Mouse (Mus musculus) retina, embryonic 14.5 days (tissue): ENCODE data around the gene Ercc8.

Source experiments
- DNase-seq: peaks from one replicate; pipeline ENCODE4 v3.0.0-alpha.2; 2015; ENCODE audit warnings: low spot score

Ercc8 gene

GRCm38 (mm10) chr13:108158465-108159240 lies at the start of gene Ercc8, which contains the start of gene Ndufaf2:
Gene Ercc8, plus strand, starts transcription at chr13:108158731.
Gene Ndufaf2, minus strand, starts transcription at chr13:108158623.
- DNase-seq, result peak; percentile 97

GRCm38 (mm10) chr13:108110929-108111328 lies 47.6 kb upstream of the Ercc8 start:
- no peak for DNase-seq

- DNase-seq, result no peak
Measured at GRCm38 (mm10) chr13:108113536-108113935, 45.0 kb upstream of the Ercc8 start.

- no peak for DNase-seq
Measured at GRCm38 (mm10) chr13:108114257-108114656, 44.3 kb upstream of the Ercc8 start.

- no peak for DNase-seq
Measured at GRCm38 (mm10) chr13:108117654-108118053, 40.9 kb upstream of the Ercc8 start.

GRCm38 (mm10) chr13:108118188-108118587 lies 40.3 kb upstream of the Ercc8 start:
- DNase-seq, result no peak

- DNase-seq, result no peak
Measured at GRCm38 (mm10) chr13:108119411-108120310, 38.9 kb upstream of the Ercc8 start.

- DNase-seq, result no peak
Measured at GRCm38 (mm10) chr13:108123109-108123723, 35.3 kb upstream of the Ercc8 start.

GRCm38 (mm10) chr13:108124096-108124495 lies 34.4 kb upstream of the Ercc8 start:
- peak; percentile 59 for DNase-seq

GRCm38 (mm10) chr13:108126246-108126645 lies 32.3 kb upstream of the Ercc8 start:
- DNase-seq, result no peak

- DNase-seq, result peak; percentile 78
Measured at GRCm38 (mm10) chr13:108127130-108127529, 31.4 kb upstream of the Ercc8 start.

- DNase-seq, result no peak
Measured at GRCm38 (mm10) chr13:108127883-108128282, 30.6 kb upstream of the Ercc8 start.

- peak; percentile 49 for DNase-seq
Measured at GRCm38 (mm10) chr13:108129070-108129469, 29.5 kb upstream of the Ercc8 start.

GRCm38 (mm10) chr13:108130737-108131136 lies 27.8 kb upstream of the Ercc8 start:
- no peak for DNase-seq

GRCm38 (mm10) chr13:108132031-108132819 lies 26.3 kb upstream of the Ercc8 start:
- DNase-seq, result no peak

GRCm38 (mm10) chr13:108135617-108136016 lies 22.9 kb upstream of the Ercc8 start:
- DNase-seq, result no peak

- DNase-seq, result no peak
Measured at GRCm38 (mm10) chr13:108138403-108138977, 20.0 kb upstream of the Ercc8 start.

GRCm38 (mm10) chr13:108144086-108144485 lies 14.4 kb upstream of the Ercc8 start:
- DNase-seq, result no peak

GRCm38 (mm10) chr13:108151782-108152181 lies 6.7 kb upstream of the Ercc8 start:
- DNase-seq, result peak; percentile 67

GRCm38 (mm10) chr13:108152650-108153372 lies 5.7 kb upstream of the Ercc8 start:
- peak; percentile 91 for DNase-seq

- no peak for DNase-seq
Measured at GRCm38 (mm10) chr13:108157156-108157555, 1.4 kb upstream of the Ercc8 start.
